ENCODE assay signal across 8 mouse cellular contexts in the genomic region with DNA sequence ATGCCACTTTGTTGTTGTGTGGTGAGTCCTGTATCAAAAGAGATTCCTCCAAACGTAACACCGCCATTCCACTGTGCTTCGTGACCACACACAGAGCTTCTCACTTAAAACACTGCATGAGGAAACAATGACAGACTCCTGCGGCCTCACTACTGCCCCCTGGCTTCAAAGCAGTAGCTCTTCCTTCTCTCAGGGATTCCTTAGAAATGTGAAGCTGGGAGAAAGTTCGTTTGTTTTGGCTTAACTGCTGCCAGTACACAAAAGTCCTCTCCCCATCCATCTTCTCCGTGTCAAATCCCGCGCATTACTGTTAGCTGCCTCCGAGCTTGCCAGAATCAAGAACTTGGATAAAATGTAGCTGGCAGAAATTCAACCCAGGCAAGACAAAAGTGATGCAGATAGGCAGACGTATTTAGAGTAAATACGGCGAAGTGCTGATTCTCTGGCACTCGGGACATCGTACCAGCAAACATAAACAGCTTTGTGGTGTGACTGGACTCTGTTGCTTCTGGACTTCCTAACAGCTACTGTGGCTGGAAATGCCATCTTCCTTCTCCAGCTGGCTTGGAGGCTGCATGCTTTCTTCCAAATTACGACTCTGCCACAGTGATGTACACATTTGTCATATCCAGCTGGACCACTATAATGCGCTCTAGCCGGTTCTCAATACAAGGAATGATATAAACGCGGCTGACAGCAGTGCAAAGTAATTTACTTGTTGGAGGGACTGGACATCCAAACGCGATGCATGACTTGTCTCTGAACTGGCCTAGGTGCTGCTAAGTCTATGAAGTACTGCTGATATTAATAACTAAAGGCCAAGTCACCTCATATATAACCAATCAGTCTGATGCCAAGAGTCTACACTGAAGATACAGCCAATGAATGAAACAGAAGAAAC. TPM values are rescaled to one million over a fixed set of nuclear protein-coding genes. Genes with fewer than 3 reads are reported as not detected.
DNase-seq lines count a peak whose midpoint lies in the region; ATAC-seq and TF ChIP-seq lines count a peak whose summit lies in the region.

No protein-coding gene starts in this region.

- H3K4me1 ChIP-seq in forebrain, embryonic 15.5 days, result peaks cover 28% of the 10 kb centered on the region
- H3K4me1 ChIP-seq in intestine, postnatal 0 days (replicated peaks; ENCODE audit: control insufficient read depth, insufficient read depth, low read length), result 0 out of 2 replicates have a peak, but pooled peaks cover 7% of the 10 kb centered on the region
- peaks cover 9% of the 10 kb centered on the region; the same call in 1 of the 2 replicates for H3K4me1 ChIP-seq in lung, postnatal 0 days (ENCODE audit: insufficient read depth, low read depth, low read length)

- no peak overlapping the region for H3K27ac ChIP-seq in left cerebral cortex, adult 2 months
- no peak overlapping the region for H3K27ac ChIP-seq in forebrain, embryonic 15.5 days (replicated peaks)
- H3K27ac ChIP-seq in intestine, postnatal 0 days (ENCODE audit: low read depth, low read length), result no peak overlapping the region
- H3K27ac ChIP-seq in lung, postnatal 0 days (ENCODE audit: low read length), result no peak overlapping the region

- no peaks in the 10 kb centered on the region for H3K27me3 ChIP-seq in forebrain, embryonic 15.5 days
- H3K27me3 ChIP-seq in intestine, postnatal 0 days (replicated peaks; ENCODE audit: control insufficient read depth, insufficient read depth, low read length), result no peaks in the 10 kb centered on the region
- no peaks in the 10 kb centered on the region for H3K27me3 ChIP-seq in lung, postnatal 0 days (replicated peaks; ENCODE audit: insufficient read depth, low read length)

- TF ChIP-seq EP300 in lung, postnatal 0 days (IDR thresholded peaks at IDR 0.05), result no peak

- peak; percentile 46 for ATAC-seq in forebrain, embryonic 15.5 days (replicated peaks)
- ATAC-seq in intestine, postnatal 0 days, result no peak
- peak; percentile 41 for ATAC-seq in lung, postnatal 0 days

- TF ChIP-seq CTCF in left cerebral cortex, adult 2 months (IDR thresholded peaks at IDR 0.05), result peak; percentile 89
- peak; percentile 93 for TF ChIP-seq CTCF in intestine, postnatal 0 days (IDR thresholded peaks at IDR 0.05; ENCODE audit: low read depth)
- TF ChIP-seq CTCF in lung, postnatal 0 days (IDR thresholded peaks at IDR 0.05), result peak; percentile 91

- H3K36me3 ChIP-seq in forebrain, embryonic 15.5 days, result no peaks in the 10 kb centered on the region
- H3K36me3 ChIP-seq in intestine, postnatal 0 days (ENCODE audit: control insufficient read depth, insufficient read depth), result no peaks in the 10 kb centered on the region
- no peaks in the 10 kb centered on the region for H3K36me3 ChIP-seq in lung, postnatal 0 days (ENCODE audit: insufficient read depth, low read length)

- H3K9ac ChIP-seq in forebrain, embryonic 15.5 days (replicated peaks), result no peak overlapping the region
- H3K9ac ChIP-seq in intestine, postnatal 0 days (ENCODE audit: low read depth, low read length), result no peak overlapping the region
- no peak overlapping the region for H3K9ac ChIP-seq in lung, postnatal 0 days (replicated peaks; ENCODE audit: low read depth)

- peak in 1 of 2 experiments; percentile 56 for DNase-seq in left cerebral cortex, adult 2 months (ENCODE audit: extremely low spot score in 1 of 2, low spot score in 2 of 2)
- no peak for DNase-seq in left cerebral cortex, adult 11 months (ENCODE audit: low spot score)
- peak; percentile 32 to 77 for DNase-seq in adrenal gland, adult (ENCODE audit: inconsistent age in 2 of 2, low spot score in 1 of 2)
- peak; percentile 90 for DNase-seq in lung, postnatal 0 days (ENCODE audit: low spot score)
- DNase-seq in retina, embryonic 14.5 days (ENCODE audit: low spot score), result peak; percentile 51
- DNase-seq in cerebellum, adult 8-10 months, result no peak

- 35% methylated on average over 21 of the region's 21 CpGs for WGBS in forebrain, embryonic 15.5 days
- 45% methylated on average over 21 of the region's 21 CpGs for WGBS in intestine, postnatal 0 days
- WGBS in lung, postnatal 0 days, result 30% methylated on average over 21 of the region's 21 CpGs

- H3K4me3 ChIP-seq in left cerebral cortex, adult 2 months, result peak overlapping the region; percentile 16; the same call in 1 of the 2 replicates
- H3K4me3 ChIP-seq in forebrain, embryonic 15.5 days, result no peak overlapping the region
- peak overlapping the region; percentile 70 for H3K4me3 ChIP-seq in intestine, postnatal 0 days (ENCODE audit: low read depth, low read length)
- H3K4me3 ChIP-seq in lung, postnatal 0 days (ENCODE audit: low read depth, low read length), result peak overlapping the region; percentile 71

- 0 out of 2 replicates have a peak overlapping the region, but pooled peaks have one; percentile 11 for H3K4me2 ChIP-seq in forebrain, embryonic 15.5 days (replicated peaks)
- peak overlapping the region; percentile 73 for H3K4me2 ChIP-seq in intestine, postnatal 0 days (replicated peaks; ENCODE audit: low read depth)
- peak overlapping the region; percentile 78 for H3K4me2 ChIP-seq in lung, postnatal 0 days (replicated peaks; ENCODE audit: low read depth, low read length)

- intact Hi-C loops in left cerebral cortex, adult 2 months (cut with DNase I), result no loop called here

- no peaks in the 10 kb centered on the region for H3K9me3 ChIP-seq in forebrain, embryonic 15.5 days
- H3K9me3 ChIP-seq in intestine, postnatal 0 days (ENCODE audit: control insufficient read depth), result no peaks in the 10 kb centered on the region
- no peaks in the 10 kb centered on the region for H3K9me3 ChIP-seq in lung, postnatal 0 days (ENCODE audit: low read length)

RNA-seq across cellular contexts. Expression of a gene that starts 2.4 kb away (rescaled TPM):
- 1 to 10 TPM; 2.6 TPM for total RNA-seq in left cerebral cortex, adult 2 months (2021)
- 0.77 and 1.1 TPM in 2 replicates for polyA plus RNA-seq in forebrain, embryonic 15.5 days (2015; fragmentation: Nextera tagmentation; extraction: Ambion mirVana)
- 14.1 and 14.5 TPM in 2 replicates for polyA plus RNA-seq in intestine, postnatal 0 days (2015; fragmentation: Nextera tagmentation; extraction: Ambion mirVana)
- polyA plus RNA-seq in lung, postnatal 0 days (2015; fragmentation: Nextera tagmentation; extraction: Ambion mirVana), result 7.5 and 8.7 TPM in 2 replicates

RNA-seq across cellular contexts. Expression of a gene that starts 20.4 kb away (rescaled TPM):
- 10 to 100 TPM; 12.7 to 22.3 TPM for total RNA-seq in left cerebral cortex, adult 2 months (2021)
- polyA plus RNA-seq in forebrain, embryonic 15.5 days (2015; fragmentation: Nextera tagmentation; extraction: Ambion mirVana), result 9.4 and 10.2 TPM in 2 replicates
- 3.9 and 5.0 TPM in 2 replicates for polyA plus RNA-seq in intestine, postnatal 0 days (2015; fragmentation: Nextera tagmentation; extraction: Ambion mirVana)
- polyA plus RNA-seq in lung, postnatal 0 days (2015; fragmentation: Nextera tagmentation; extraction: Ambion mirVana), result 4.9 and 5.9 TPM in 2 replicates

Comparison
In these comparisons a context has a peak if more than half of its experiments do, and no peak if none do; other contexts are left out.
1. DNase-seq: peak in adrenal gland, adult (2 of 2), lung, postnatal 0 days (single experiment) and retina, embryonic 14.5 days (single experiment); none in left cerebral cortex, adult 11 months (single experiment) and cerebellum, adult 8-10 months (single experiment).
2. H3K4me2 ChIP-seq: peak in every context shown above with its lines; median percentile 78 in lung, postnatal 0 days; 73 in intestine, postnatal 0 days; 11 in forebrain, embryonic 15.5 days.
3. Peak in every context shown above with its lines, with median percentiles within 50 percentile points of each other: CTCF ChIP-seq.